Mouse (Mus musculus): ENCODE measurements around the gene Ice2.

DNA sequence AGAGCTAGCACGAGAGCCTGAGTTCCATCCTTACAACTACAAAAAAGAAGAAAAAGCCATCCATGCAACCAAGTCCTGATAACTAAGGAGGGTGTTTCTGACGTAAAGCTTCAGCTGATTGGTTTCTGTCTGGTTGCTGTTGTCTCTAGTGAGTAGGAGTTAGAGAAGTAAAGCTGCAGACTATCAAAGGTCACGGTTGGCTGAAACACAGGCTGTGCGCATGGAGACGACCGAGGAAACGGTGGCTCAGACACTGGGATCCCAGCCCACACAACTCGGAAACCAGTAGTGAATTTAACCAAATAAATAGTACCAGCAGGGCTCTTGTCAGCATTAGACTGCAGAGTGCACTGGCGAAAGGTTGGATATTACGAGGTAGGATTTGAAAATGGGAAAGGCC lies 37.5 kb downstream of the Ice2 start:
- TF ChIP-seq CTCF (IDR thresholded peaks at IDR 0.05; ENCODE audit: control insufficient read depth, insufficient read depth, insufficient read length) (no peak), MAX (IDR thresholded peaks at IDR 0.05) (no peak), CEBPB (IDR thresholded peaks at IDR 0.05; ENCODE audit: low read depth) (no peak)
